Comparison of ENCODE assay signal across 14 mouse cellular contexts in genomic region chr4:139179731-139180625, GRCm38 (mm10). TPM values are rescaled to one million over a fixed set of nuclear protein-coding genes. Genes with fewer than 3 reads are reported as not detected.
DNase-seq lines count a peak whose midpoint lies in the region; ATAC-seq and TF ChIP-seq lines count a peak whose summit lies in the region.
"Had no signal": no experiment of that assay in that cellular context is flagged by ENCODE, and none has a peak within 500 bp of the region (broad histone marks: within the 10 kb centered on the region; RNA-seq: fewer than 3 reads in every experiment).

No protein-coding gene starts in this region.

- no peaks in the 10 kb centered on the region for H3K27me3 ChIP-seq in kidney, embryonic 14.5 days (ENCODE audit: control insufficient read depth, insufficient read depth, low read length)
- no peaks in the 10 kb centered on the region for H3K27me3 ChIP-seq in forebrain, postnatal 0 days (ENCODE audit: insufficient read depth, low read length)
- H3K27me3 ChIP-seq: CH12.LX; hindbrain, embryonic 13.5 days had no signal

- no peak overlapping the region for H3K4me3 ChIP-seq in kidney, embryonic 14.5 days (ENCODE audit: low read length)
- no peak overlapping the region for H3K4me3 ChIP-seq in forebrain, postnatal 0 days (ENCODE audit: low read depth, low read length)
- H3K4me3 ChIP-seq: hindbrain, embryonic 13.5 days had no signal

- H3K4me2 ChIP-seq in kidney, embryonic 14.5 days (replicated peaks; ENCODE audit: low read depth, low read length), result no peak overlapping the region
- no peak overlapping the region for H3K4me2 ChIP-seq in forebrain, postnatal 0 days (ENCODE audit: low read depth)
- H3K4me2 ChIP-seq: hindbrain, embryonic 13.5 days had no signal

- no peaks in the 10 kb centered on the region for H3K36me3 ChIP-seq in kidney, embryonic 14.5 days (ENCODE audit: control insufficient read depth, insufficient read depth, low read length)
- no peaks in the 10 kb centered on the region for H3K36me3 ChIP-seq in forebrain, postnatal 0 days (ENCODE audit: insufficient read depth)
- H3K36me3 ChIP-seq: hindbrain, embryonic 13.5 days had no signal

- H3K9ac ChIP-seq in kidney, embryonic 14.5 days (ENCODE audit: low read depth, low read length), result no peak overlapping the region
- H3K9ac ChIP-seq in forebrain, postnatal 0 days, result no peak overlapping the region
- H3K9ac ChIP-seq: hindbrain, embryonic 13.5 days had no signal

- peak; percentile 63; the same call in 1 of the 2 replicates for ATAC-seq in kidney, embryonic 14.5 days (ENCODE audit: low FRiP score, low TSS enrichment)
- ATAC-seq in common myeloid progenitor, adult 5-6 weeks (replicated peaks; ENCODE audit: low read depth, poor library complexity, severe bottlenecking), result peak; percentile 86
- ATAC-seq in forebrain, postnatal 0 days, result no peak
- ATAC-seq: forebrain, embryonic 14.5 days had no signal

- no peaks in the 10 kb centered on the region; the same call in 1 of the 2 replicates for H3K9me3 ChIP-seq in kidney, embryonic 14.5 days (ENCODE audit: control insufficient read depth, low read length)
- H3K9me3 ChIP-seq in forebrain, postnatal 0 days (ENCODE audit: low read length), result no peaks in the 10 kb centered on the region

- no peak for TF ChIP-seq CTCF in forebrain, postnatal 0 days (IDR thresholded peaks at IDR 0.05; ENCODE audit: low read depth)

- no peak for DNase-seq in kidney, postnatal 25 days
- peak; percentile 84 for DNase-seq in large intestine, adult 2 months (ENCODE audit: low read depth, low spot score)
- peak; percentile 66 for DNase-seq in lung, postnatal 36 days
- DNase-seq in spleen, postnatal 36 days (ENCODE audit: low spot score in 2 of 2), result no peak
- no peak for DNase-seq in left cerebral cortex, adult 9 months (ENCODE audit: low spot score in 2 of 2)
- DNase-seq in forebrain, postnatal 0 days, result no peak
- DNase-seq: cerebellum, postnatal 10 days; midbrain, embryonic 14.5 days; thymus, postnatal 25 days had no signal

- H3K4me1 ChIP-seq in kidney, embryonic 14.5 days (ENCODE audit: control insufficient read depth, insufficient read depth, low read length), result peaks cover 11% of the 10 kb centered on the region; the same call in 1 of the 2 replicates
- H3K4me1 ChIP-seq in forebrain, postnatal 0 days (ENCODE audit: insufficient read depth), result no peaks in the 10 kb centered on the region

- 65% methylated on average over 17 of the region's 17 CpGs for WGBS in kidney, embryonic 14.5 days
- 28% methylated on average over 17 of the region's 17 CpGs for WGBS in large intestine, adult 2 months
- WGBS in forebrain, postnatal 0 days, result 89% methylated on average over 17 of the region's 17 CpGs

- no peak overlapping the region for H3K27ac ChIP-seq in kidney, embryonic 14.5 days (ENCODE audit: low read depth, low read length)
- H3K27ac ChIP-seq in forebrain, postnatal 0 days (ENCODE audit: low read depth, low read length), result no peak overlapping the region
- H3K27ac ChIP-seq: hindbrain, embryonic 13.5 days had no signal

RNA-seq across cellular contexts. Expression of gene Capzb, which starts 12.7 kb away (rescaled TPM):
- 256 and 319 TPM in 2 replicates for polyA plus RNA-seq in kidney, embryonic 14.5 days (2014; fragmentation: Nextera tagmentation; extraction: Ambion mirVana)
- 126 and 137 TPM in 2 replicates for total RNA-seq in common myeloid progenitor, adult 5-6 weeks (2017)
- 213 and 238 TPM in 2 replicates for polyA plus RNA-seq in large intestine, adult 2 months (2012; rRNA removed)
- total RNA-seq in forebrain, postnatal 0 days (2014; rRNA removed), result 98.3 and 113 TPM in 2 replicates
- 315 and 325 TPM in 2 replicates for polyA plus RNA-seq in forebrain, postnatal 0 days (2015; fragmentation: Nextera tagmentation; extraction: Ambion mirVana)

RNA-seq across cellular contexts. Expression of gene Minos1, which starts 49.1 kb away (rescaled TPM):
- 509 and 677 TPM in 2 replicates for polyA plus RNA-seq in kidney, embryonic 14.5 days (2014; fragmentation: Nextera tagmentation; extraction: Ambion mirVana)
- 118 and 161 TPM in 2 replicates for total RNA-seq in common myeloid progenitor, adult 5-6 weeks (2017)
- polyA plus RNA-seq in large intestine, adult 2 months (2012; rRNA removed), result 81.8 and 87.9 TPM in 2 replicates
- total RNA-seq in forebrain, postnatal 0 days (2014; rRNA removed), result 17.9 and 19.9 TPM in 2 replicates
- 412 and 532 TPM in 2 replicates for polyA plus RNA-seq in forebrain, postnatal 0 days (2015; fragmentation: Nextera tagmentation; extraction: Ambion mirVana)

Comparison
In these comparisons a context has a peak if more than half of its experiments do, and no peak if none do; other contexts are left out.
1. DNase-seq: peak in large intestine, adult 2 months (single experiment) and lung, postnatal 36 days (single experiment); none in kidney, postnatal 25 days (0 of 2), spleen, postnatal 36 days (0 of 2), left cerebral cortex, adult 9 months (0 of 2) and forebrain, postnatal 0 days (single experiment).